Mouse (Mus musculus) forebrain, embryonic 13.5 days (tissue): ENCODE results near the gene 9230102O04Rik. TPM values are rescaled to one million over a fixed set of nuclear protein-coding genes. Genes with fewer than 3 reads are reported as not detected.
A peak's percentile ranks its signal among the peaks of the same experiment; 100 is the strongest.

ENCODE experiments used
- ATAC-seq: fragments of 200-750 bp; cut with Nextera tagmentation; 2 replicates; pipeline ENCODE4 v1.8.0; 2017
- H3K27ac ChIP-seq: fragments of 300-500 bp; sonication (generic); 2 replicates; pipeline ENCODE4 v1.5.1; 2015; ENCODE audit warnings: inconsistent platforms, mild to moderate bottlenecking, moderate library complexity
- H3K27me3 ChIP-seq: fragments of 300-500 bp; sonication (generic); 2 replicates; pipeline ENCODE4 v1.6.1; 2015; ENCODE audit warnings: mild to moderate bottlenecking, inconsistent platforms
- H3K36me3 ChIP-seq: fragments of 300-500 bp; sonication (generic); 2 replicates; pipeline ENCODE4 v1.6.1; 2015; ENCODE audit warnings: mild to moderate bottlenecking, inconsistent platforms; ENCODE audit not compliant: poor library complexity, severe bottlenecking
- H3K4me1 ChIP-seq: fragments of 300-500 bp; sonication (generic); 2 replicates; pipeline ENCODE4 v1.6.1; 2015; ENCODE audit warnings: inconsistent platforms
- H3K4me2 ChIP-seq: fragments of 300-500 bp; sonication (generic); 2 replicates; pipeline ENCODE4 v1.6.1; 2015; ENCODE audit warnings: inconsistent platforms, mild to moderate bottlenecking, moderate library complexity
- H3K4me3 ChIP-seq: fragments of 300-500 bp; sonication (generic); 2 replicates; pipeline ENCODE4 v1.5.1; 2015; ENCODE audit warnings: mild to moderate bottlenecking, inconsistent platforms
- H3K9ac ChIP-seq: fragments of 300-500 bp; sonication (generic); 2 replicates; pipeline ENCODE4 v1.6.1; 2015; ENCODE audit warnings: mild to moderate bottlenecking, inconsistent platforms
- H3K9me3 ChIP-seq: fragments of 300-500 bp; sonication (generic); replicated peaks from 2 replicates; pipeline ENCODE4 v1.6.1; 2016; ENCODE audit warnings: inconsistent platforms
- WGBS: fragments of 180-500 bp; shearing (Covaris S2); methylation state at CpG from one replicate; pipeline ENCODE4 v1.1.7; 2015; 5-methylcytosine and 5-hydroxymethylcytosine counted together
- polyA plus RNA-seq: library from polyadenylated mRNA; unstranded; fragments of >200 nt; fragmentation: Nextera tagmentation; extraction: Ambion mirVana; gene quantifications from 2 replicates; pipeline ENCODE4 v1.2.1, GENCODE M21; 2015

Gene 9230102O04Rik
- polyA plus RNA-seq, 1 experiment from 2014 or later = not detected

- no peak overlapping the region for H3K27ac ChIP-seq
- WGBS = under 1% methylated on average over 27 of the region's 27 CpGs
Observed at GRCm38 (mm10) chr2:9883803-9884532, 5.4 kb downstream of the 9230102O04Rik start.

GRCm38 (mm10) chr2:9882926-9883802 is 6.2 kb downstream of the 9230102O04Rik start:
- ATAC-seq = no peak
- under 1% methylated on average over 43 of the region's 43 CpGs for whole genome bisulfite sequencing
- Histone ChIP-seq H3K4me2 (peak overlapping the region; percentile 21), H3K9me3 (no peaks in the 10 kb centered on the region), H3K36me3 (no peaks in the 10 kb centered on the region), H3K9ac (no peak overlapping the region), H3K27ac (no peak overlapping the region), H3K4me3 (no peak overlapping the region), H3K27me3 (peaks cover 100% of the 10 kb centered on the region), H3K4me1 (peaks cover 26% of the 10 kb centered on the region)

More at GRCm38 (mm10) chr2:9883803-9884532, 5.4 kb downstream of the 9230102O04Rik start:
- no peaks in the 10 kb centered on the region for H3K36me3 ChIP-seq
- peaks cover 100% of the 10 kb centered on the region for H3K27me3 ChIP-seq
- ATAC-seq = no peak
- H3K4me3 ChIP-seq = no peak overlapping the region
- no peak overlapping the region for H3K9ac ChIP-seq
- no peaks in the 10 kb centered on the region for H3K9me3 ChIP-seq
- peaks cover 21% of the 10 kb centered on the region for H3K4me1 ChIP-seq
- H3K4me2 ChIP-seq = no peak overlapping the region

DNA sequence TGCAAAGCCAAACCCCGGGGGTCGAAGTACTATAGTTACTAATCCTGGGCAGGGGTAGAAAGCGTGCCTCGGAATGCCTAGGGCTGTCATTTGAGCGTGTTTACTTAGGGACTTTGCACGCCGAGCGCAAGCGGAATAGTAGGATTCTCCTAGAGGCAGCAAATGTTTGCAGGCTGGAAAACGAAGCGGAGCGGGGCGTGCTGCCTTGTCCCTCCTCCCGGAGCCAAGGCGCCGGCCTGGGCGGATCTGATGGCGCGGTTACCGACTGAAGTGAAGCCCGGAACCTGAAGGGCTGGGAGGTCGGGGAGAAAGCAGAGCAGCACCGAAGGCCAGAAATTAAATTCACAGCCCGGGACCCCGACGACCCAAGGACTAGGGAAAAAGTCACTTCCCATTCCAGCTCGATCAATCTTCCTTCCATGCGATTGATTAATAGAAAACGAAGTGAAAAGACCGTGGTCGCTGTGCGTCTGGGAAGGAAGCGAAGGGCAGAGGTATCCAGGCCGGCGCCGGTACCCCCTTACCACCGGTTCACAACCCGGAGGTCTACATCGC is 6.9 kb downstream of the 9230102O04Rik start:
- Histone ChIP-seq H3K27me3 (peaks cover 100% of the 10 kb centered on the region), H3K9me3 (no peaks in the 10 kb centered on the region), H3K4me2 (peak overlapping the region; percentile 21), H3K4me3 (0 out of 2 replicates have a peak overlapping the region, but pooled peaks have one; percentile 3), H3K4me1 (peaks cover 27% of the 10 kb centered on the region), H3K36me3 (no peaks in the 10 kb centered on the region), H3K27ac (no peak overlapping the region), H3K9ac (no peak overlapping the region)
- no peak for ATAC-seq
- WGBS = under 1% methylated on average over 39 of the region's 39 CpGs

DNA sequence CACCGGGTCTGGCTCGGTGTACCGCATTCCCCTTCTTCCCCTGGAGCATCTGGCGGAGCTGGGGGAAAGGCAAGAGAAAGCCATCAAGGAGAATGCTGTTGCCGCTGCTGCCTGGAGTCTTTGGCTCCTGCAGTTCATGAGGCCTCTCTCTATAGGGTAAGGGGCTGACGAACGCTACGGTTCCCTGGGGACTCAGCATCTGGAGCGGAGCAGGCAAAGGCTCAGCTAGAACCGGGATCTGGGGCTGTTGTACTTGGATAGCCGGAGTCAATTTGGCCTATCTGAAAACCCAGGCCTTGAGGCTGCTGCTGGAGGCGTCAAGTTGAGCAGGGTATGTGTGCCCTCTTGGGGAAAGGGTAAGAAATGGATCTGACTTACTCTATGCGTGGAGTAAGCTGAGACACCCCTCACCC is 7.7 kb downstream of the 9230102O04Rik start:
- peaks cover 100% of the 10 kb centered on the region for H3K27me3 ChIP-seq
- 0% methylated on average over 10 of the region's 13 CpGs for WGBS
- H3K27ac ChIP-seq = no peak overlapping the region
- H3K9ac ChIP-seq = no peak overlapping the region
- no peaks in the 10 kb centered on the region for H3K36me3 ChIP-seq
- peaks cover 31% of the 10 kb centered on the region for H3K4me1 ChIP-seq
- peak overlapping the region; percentile 20; the same call in 1 of the 2 replicates for H3K4me3 ChIP-seq
- H3K9me3 ChIP-seq = no peaks in the 10 kb centered on the region
- no peak for ATAC-seq
- peak overlapping the region; percentile 52 for H3K4me2 ChIP-seq

DNA sequence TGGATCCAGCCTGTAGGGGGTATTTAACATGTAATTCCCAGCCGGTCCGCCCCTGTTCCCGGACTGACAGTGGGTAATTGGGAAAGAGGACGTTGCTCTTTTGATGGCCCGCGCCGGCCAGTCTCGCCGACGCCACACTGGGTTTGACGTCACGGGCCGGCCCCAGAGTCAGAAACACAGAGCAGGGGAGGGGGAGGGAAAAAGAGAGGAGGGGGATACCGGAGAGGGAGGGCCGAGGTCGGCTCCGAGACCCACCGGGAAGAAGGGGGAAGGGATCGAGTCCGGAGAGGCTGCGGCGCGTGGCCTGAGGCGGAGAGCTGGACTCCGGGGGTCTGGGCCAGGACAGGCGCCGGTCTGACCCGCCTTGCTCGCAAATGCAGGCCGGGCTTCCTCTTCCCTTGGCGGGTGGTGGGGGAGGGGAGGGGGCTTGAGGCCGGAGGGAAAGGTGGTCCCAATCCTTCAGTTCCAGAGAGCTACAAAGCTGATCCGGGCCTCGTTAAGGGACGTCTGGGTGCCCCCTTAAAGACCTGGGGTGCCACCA is 8.2 kb downstream of the 9230102O04Rik start, which contains the start of gene 4930412O13Rik:
TSS of gene 4930412O13Rik (plus strand) at position 202 of the 541 bp plus-strand sequence.
- no peak for ATAC-seq
- WGBS = 2% methylated on average over 32 of the region's 35 CpGs
- Histone ChIP-seq H3K9me3 (no peaks in the 10 kb centered on the region), H3K27me3 (peaks cover 100% of the 10 kb centered on the region), H3K27ac (no peak within 1 kb of the TSS), H3K4me1 (peaks cover 31% of the 10 kb centered on the region), H3K36me3 (no peaks in the 10 kb centered on the region), H3K9ac (no peak within 1 kb of the TSS), H3K4me2 (peak within 1 kb of the TSS; percentile 52), H3K4me3 (peak within 1 kb of the TSS; percentile 20)

DNA sequence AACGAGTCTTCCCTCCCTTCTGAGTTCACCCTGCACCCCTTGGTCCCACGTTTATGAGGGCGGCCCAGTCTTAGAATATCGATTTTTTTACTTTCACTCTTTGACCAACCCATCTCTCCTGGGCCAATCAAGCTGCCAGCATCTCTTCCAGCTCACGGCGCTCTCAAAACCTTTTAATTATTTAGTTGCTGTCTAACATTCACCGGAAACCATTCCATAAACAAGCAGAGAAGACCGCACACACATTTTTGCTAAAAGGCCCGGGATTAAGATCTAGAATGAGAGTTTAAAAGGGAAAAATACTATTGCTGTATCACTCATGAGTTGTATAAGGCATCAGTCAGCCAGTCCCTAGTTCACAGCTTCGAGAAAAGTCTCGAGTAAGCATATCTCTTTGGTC is 9.1 kb downstream of the 9230102O04Rik start:
- H3K4me2 ChIP-seq = no peak overlapping the region
- no peak overlapping the region for H3K27ac ChIP-seq
- no peak overlapping the region for H3K4me3 ChIP-seq
- 3% methylated on average over 11 of the region's 11 CpGs for WGBS
- H3K9me3 ChIP-seq = no peaks in the 10 kb centered on the region
- H3K9ac ChIP-seq = no peak overlapping the region
- no peaks in the 10 kb centered on the region for H3K36me3 ChIP-seq
- ATAC-seq = no peak
- peaks cover 100% of the 10 kb centered on the region for H3K27me3 ChIP-seq
- H3K4me1 ChIP-seq = peaks cover 31% of the 10 kb centered on the region

GRCm38 (mm10) chr2:9879493-9879892 is 9.8 kb downstream of the 9230102O04Rik start:
- H3K4me2 ChIP-seq = peak overlapping the region; percentile 72
- no peak overlapping the region for H3K27ac ChIP-seq
- peak overlapping the region; percentile 39 for H3K4me3 ChIP-seq
- H3K9me3 ChIP-seq = no peaks in the 10 kb centered on the region
- whole genome bisulfite sequencing = 0% methylated on average over 21 of the region's 21 CpGs
- H3K4me1 ChIP-seq = peaks cover 31% of the 10 kb centered on the region
- H3K36me3 ChIP-seq = no peaks in the 10 kb centered on the region
- ATAC-seq = peak; percentile 94
- peaks cover 100% of the 10 kb centered on the region for H3K27me3 ChIP-seq
- no peak overlapping the region for H3K9ac ChIP-seq

DNA sequence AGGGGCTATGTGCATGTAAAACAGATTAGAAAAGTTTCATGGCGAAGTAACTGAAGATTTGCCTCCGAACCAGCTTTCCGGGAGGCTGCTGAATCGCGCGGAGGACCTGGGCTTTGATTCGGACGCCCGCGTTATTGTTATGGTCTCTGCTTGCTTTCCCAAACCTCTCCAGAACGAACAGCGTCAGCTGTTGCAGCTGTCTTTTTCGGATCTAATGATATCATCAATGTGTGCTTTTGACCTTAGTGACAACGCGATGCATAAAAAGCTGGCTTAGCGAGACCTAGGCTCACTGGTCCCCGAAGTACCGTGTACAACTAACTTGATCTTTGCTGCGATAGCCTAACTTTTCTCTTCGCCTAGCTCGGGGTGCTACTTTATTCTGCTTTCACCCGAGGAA is 10.2 kb downstream of the 9230102O04Rik start:
- H3K4me1 ChIP-seq = peaks cover 31% of the 10 kb centered on the region
- peak overlapping the region; percentile 72 for H3K4me2 ChIP-seq
- no peak overlapping the region for H3K9ac ChIP-seq
- H3K27me3 ChIP-seq = peaks cover 100% of the 10 kb centered on the region
- H3K36me3 ChIP-seq = no peaks in the 10 kb centered on the region
- H3K9me3 ChIP-seq = no peaks in the 10 kb centered on the region
- WGBS = 0% methylated on average over 22 of the region's 22 CpGs
- H3K27ac ChIP-seq = no peak overlapping the region
- peak overlapping the region; percentile 39 for H3K4me3 ChIP-seq
- ATAC-seq = no peak

DNA sequence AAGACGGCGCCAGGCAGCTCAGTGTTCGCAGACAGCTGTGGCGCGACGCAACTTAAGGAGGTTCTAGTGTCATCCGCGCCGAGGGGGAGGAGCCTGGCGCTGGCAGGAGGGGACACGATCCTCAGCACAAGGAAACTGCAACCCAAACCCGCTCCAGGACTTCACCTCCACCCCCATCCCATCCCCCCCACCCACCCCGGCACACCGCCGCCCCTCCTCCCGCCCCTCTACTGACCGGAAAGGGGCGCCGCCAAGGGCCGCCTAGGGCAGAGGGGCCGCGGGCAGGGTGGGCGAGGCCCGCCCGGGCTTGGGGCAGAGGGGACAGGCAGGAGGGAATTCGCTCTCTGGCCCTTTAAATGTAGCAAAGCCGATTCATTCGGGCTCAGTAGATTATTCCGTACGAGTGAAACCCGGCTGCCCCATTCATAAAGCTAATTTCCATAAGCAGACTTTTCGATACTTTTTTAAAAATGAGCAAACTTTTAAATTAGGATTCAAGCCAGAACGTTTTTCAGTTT is 10.7 kb downstream of the 9230102O04Rik start:
- H3K36me3 ChIP-seq = no peaks in the 10 kb centered on the region
- 0 out of 2 replicates have a peak, but pooled peaks have one; percentile 1 for ATAC-seq
- under 1% methylated on average over 33 of the region's 33 CpGs for WGBS
- H3K27ac ChIP-seq = no peak overlapping the region
- H3K27me3 ChIP-seq = peaks cover 100% of the 10 kb centered on the region
- H3K4me2 ChIP-seq = peak overlapping the region; percentile 72
- H3K4me3 ChIP-seq = peak overlapping the region; percentile 39
- H3K4me1 ChIP-seq = peaks cover 31% of the 10 kb centered on the region
- no peak overlapping the region for H3K9ac ChIP-seq
- no peaks in the 10 kb centered on the region for H3K9me3 ChIP-seq

DNA sequence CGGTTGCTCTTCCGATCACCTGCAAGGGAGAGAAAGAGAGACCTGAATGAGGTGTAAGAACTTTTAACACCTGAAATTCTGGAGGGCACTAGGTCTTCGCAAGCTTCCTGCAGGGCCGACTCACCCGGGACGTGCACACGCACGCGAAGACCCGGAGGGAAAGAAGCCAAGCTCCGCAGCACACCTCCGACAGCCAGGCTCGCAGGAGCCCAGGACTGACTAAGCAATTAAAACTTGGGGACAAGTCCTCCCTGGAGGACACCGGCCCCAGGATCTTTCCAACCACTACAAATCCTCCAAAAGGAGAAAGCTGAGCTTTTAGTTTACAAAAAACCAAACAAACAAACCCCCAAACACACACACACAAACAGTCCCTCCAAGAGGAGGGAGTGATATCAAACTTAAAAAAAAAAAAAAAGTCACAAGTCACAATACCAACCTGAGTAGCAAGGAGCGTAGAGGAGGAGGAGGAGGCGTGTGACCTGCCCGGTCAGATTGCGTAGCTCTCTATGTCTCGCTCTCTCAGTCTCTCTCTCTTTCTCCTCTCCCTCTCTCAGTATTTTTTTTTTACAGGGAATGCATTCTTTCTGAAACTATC is 11.3 kb downstream of the 9230102O04Rik start:
- no peak overlapping the region for H3K27ac ChIP-seq
- H3K36me3 ChIP-seq = no peaks in the 10 kb centered on the region
- H3K4me2 ChIP-seq = peak overlapping the region; percentile 72
- peaks cover 34% of the 10 kb centered on the region for H3K4me1 ChIP-seq
- peak overlapping the region; percentile 39 for H3K4me3 ChIP-seq
- H3K27me3 ChIP-seq = peaks cover 100% of the 10 kb centered on the region
- H3K9ac ChIP-seq = no peak overlapping the region
- no peaks in the 10 kb centered on the region for H3K9me3 ChIP-seq
- no peak for ATAC-seq
- WGBS = 1% methylated on average over 19 of the region's 19 CpGs

GRCm38 (mm10) chr2:9877326-9877690 is 12.0 kb downstream of the 9230102O04Rik start:
- Histone ChIP-seq H3K9me3 (no peaks in the 10 kb centered on the region), H3K4me2 (peak overlapping the region; percentile 72), H3K27me3 (peaks cover 100% of the 10 kb centered on the region), H3K4me1 (peaks cover 39% of the 10 kb centered on the region), H3K27ac (no peak overlapping the region), H3K4me3 (peak overlapping the region; percentile 23), H3K9ac (no peak overlapping the region), H3K36me3 (no peaks in the 10 kb centered on the region)
- WGBS = under 1% methylated on average over 35 of the region's 35 CpGs
- no peak for ATAC-seq
